9 mouse cellular contexts compared by ENCODE assay signal in genomic region chr13:95326611-95327344, GRCm38 (mm10). TPM values are rescaled to one million over a fixed set of nuclear protein-coding genes. Genes with fewer than 3 reads are reported as not detected.
A peak's percentile ranks its signal among the peaks of the same experiment; 100 is the strongest.
DNase-seq lines count a peak whose midpoint lies in the region; ATAC-seq and TF ChIP-seq lines count a peak whose summit lies in the region.
"Had no signal": no experiment of that assay in that cellular context is flagged by ENCODE, and none has a peak within 500 bp of the region (broad histone marks: within the 10 kb centered on the region; RNA-seq: fewer than 3 reads in every experiment).

No protein-coding gene starts in this region.

- TF ChIP-seq CTCF in heart, adult 2 months (IDR thresholded peaks at IDR 0.05): no peak
- TF ChIP-seq CTCF in stomach, postnatal 0 days (IDR thresholded peaks at IDR 0.05; ENCODE audit: low read depth): no peak

- no peak for TF ChIP-seq POLR2A in heart, adult 2 months (IDR thresholded peaks at IDR 0.05; ENCODE audit: insufficient read depth, low read depth, low read length)

- no peaks in the 10 kb centered on the region for H3K9me3 ChIP-seq in heart, embryonic 16.5 days (replicated peaks; ENCODE audit: control insufficient read depth, low read length)
- H3K9me3 ChIP-seq in liver, embryonic 13.5 days (replicated peaks): no peaks in the 10 kb centered on the region
- no peaks in the 10 kb centered on the region for H3K9me3 ChIP-seq in stomach, postnatal 0 days (ENCODE audit: control insufficient read depth, low read length)

- H3K4me1 ChIP-seq in heart, adult 2 months (ENCODE audit: control insufficient read depth, insufficient read depth, low read length): peaks cover 4% of the 10 kb centered on the region
- H3K4me1 ChIP-seq in heart, embryonic 16.5 days (ENCODE audit: control insufficient read depth, insufficient read depth, low read length): peaks cover 22% of the 10 kb centered on the region
- H3K4me1 ChIP-seq in liver, embryonic 13.5 days (replicated peaks): peaks cover 26% of the 10 kb centered on the region
- H3K4me1 ChIP-seq in stomach, postnatal 0 days (replicated peaks; ENCODE audit: control insufficient read depth, insufficient read depth): peaks cover 4% of the 10 kb centered on the region; the same call in 1 of the 2 replicates

- H3K9ac ChIP-seq in heart, adult 2 months (ENCODE audit: low read depth, low read length): peak overlapping the region; percentile 45
- H3K9ac ChIP-seq in heart, embryonic 16.5 days (ENCODE audit: low read length): peak overlapping the region; percentile 99
- H3K9ac ChIP-seq in liver, embryonic 13.5 days: peak overlapping the region; percentile 52
- peak overlapping the region; percentile 50 for H3K9ac ChIP-seq in stomach, postnatal 0 days (ENCODE audit: low read length)

- DNase-seq in heart, adult 2 months: no peak
- no peak for DNase-seq in heart, postnatal 4 days
- peak; percentile 65 for DNase-seq in NIH3T3 (ENCODE audit: low read depth)
- DNase-seq in liver, embryonic 13.5 days: no peak
- peak; percentile 54 for DNase-seq in stomach, postnatal 0 days (ENCODE audit: low spot score)
- no peak for DNase-seq in right cerebral cortex, adult 2 months (ENCODE audit: low spot score in 2 of 2)

- H3K79me2 ChIP-seq in heart, adult 2 months (replicated peaks; ENCODE audit: control insufficient read depth, insufficient read depth, low read length): peaks cover 3% of the 10 kb centered on the region

- H3K4me2 ChIP-seq in heart, embryonic 16.5 days (ENCODE audit: low read depth, low read length): peak overlapping the region; percentile 85
- peak overlapping the region; percentile 78 for H3K4me2 ChIP-seq in liver, embryonic 13.5 days
- H3K4me2 ChIP-seq in stomach, postnatal 0 days (replicated peaks; ENCODE audit: low read depth): peak overlapping the region; percentile 97

- intact Hi-C loops in heart, adult 2 months (cut with DNase I): no loop called here

- no peak for TF ChIP-seq EP300 in heart, adult 2 months (IDR thresholded peaks at IDR 0.05; ENCODE audit: insufficient read depth, low read depth, low read length)
- no peak for TF ChIP-seq EP300 in stomach, postnatal 0 days (optimal IDR thresholded peaks at IDR 0.05)

- no peaks in the 10 kb centered on the region for H3K36me3 ChIP-seq in heart, adult 2 months (ENCODE audit: control insufficient read depth, insufficient read depth, low read length)
- H3K36me3 ChIP-seq in heart, embryonic 16.5 days (ENCODE audit: control insufficient read depth, insufficient read depth): no peaks in the 10 kb centered on the region
- no peaks in the 10 kb centered on the region for H3K36me3 ChIP-seq in liver, embryonic 13.5 days
- H3K36me3 ChIP-seq in stomach, postnatal 0 days (ENCODE audit: control insufficient read depth, insufficient read depth, low read length): no peaks in the 10 kb centered on the region

- no peaks in the 10 kb centered on the region for H3K27me3 ChIP-seq in heart, adult 2 months (ENCODE audit: control insufficient read depth, insufficient read depth, low read length)
- no peaks in the 10 kb centered on the region for H3K27me3 ChIP-seq in heart, embryonic 16.5 days (ENCODE audit: control insufficient read depth, insufficient read depth, low read length)
- H3K27me3 ChIP-seq in liver, embryonic 13.5 days: peaks cover 19% of the 10 kb centered on the region
- no peaks in the 10 kb centered on the region for H3K27me3 ChIP-seq in stomach, postnatal 0 days (ENCODE audit: control insufficient read depth, insufficient read depth, low read length)

- WGBS in heart, adult 2 months: 29% methylated on average over 21 of the region's 21 CpGs
- 20% methylated on average over 21 of the region's 21 CpGs for WGBS in heart, embryonic 16.5 days
- 32% methylated on average over 21 of the region's 21 CpGs for whole genome bisulfite sequencing in liver, embryonic 13.5 days (ENCODE audit: insufficient replicate concordance)
- WGBS in stomach, postnatal 0 days: 12% methylated on average over 21 of the region's 21 CpGs

- no peak overlapping the region; the same call in 1 of the 2 replicates for H3K27ac ChIP-seq in heart, adult 2 months
- H3K27ac ChIP-seq in heart, embryonic 16.5 days (ENCODE audit: low read length): peak overlapping the region; percentile 98
- no peak overlapping the region; the same call in 1 of the 2 replicates for H3K27ac ChIP-seq in liver, embryonic 13.5 days
- peak overlapping the region; percentile 99 for H3K27ac ChIP-seq in stomach, postnatal 0 days (replicated peaks)

- peak overlapping the region; percentile 89 for H3K4me3 ChIP-seq in heart, adult 2 months
- H3K4me3 ChIP-seq in heart, embryonic 16.5 days (ENCODE audit: low read length): peak overlapping the region; percentile 93
- H3K4me3 ChIP-seq in liver, embryonic 13.5 days (replicated peaks): peak overlapping the region; percentile 67
- H3K4me3 ChIP-seq in stomach, postnatal 0 days (ENCODE audit: low read depth, low read length): peak overlapping the region; percentile 95

- ATAC-seq in heart, embryonic 16.5 days (replicated peaks; ENCODE audit: extremely low read depth, insufficient read depth, low FRiP score): no peak
- no peak for ATAC-seq in liver, embryonic 13.5 days (ENCODE audit: low read depth)
- peak; percentile 44 for ATAC-seq in stomach, postnatal 0 days (ENCODE audit: low FRiP score, low TSS enrichment)
- ATAC-seq in activated CD4-positive, CD25-positive, alpha-beta regulatory T cell, adult 4 months: no peak

RNA-seq across cellular contexts. Expression of gene Zbed3, which starts 3.4 kb away (rescaled TPM):
- 10 to 100 TPM; 14.6 to 15.4 TPM for total RNA-seq in heart, adult 2 months (2021)
- polyA plus RNA-seq in heart, adult 2 months (2012; rRNA removed): 21.0 and 26.6 TPM in 2 replicates
- total RNA-seq in heart, postnatal 4 days (2021): 10 to 100 TPM; 47.5 to 49.6 TPM
- polyA plus RNA-seq in heart, embryonic 16.5 days (2015; fragmentation: Nextera tagmentation; extraction: Ambion mirVana): 50.3 and 53.2 TPM in 2 replicates
- 7.1 and 8.0 TPM in 2 replicates for polyA plus RNA-seq in liver, embryonic 13.5 days (2015; fragmentation: Nextera tagmentation; extraction: Ambion mirVana)
- polyA plus RNA-seq in stomach, postnatal 0 days (2015; fragmentation: Nextera tagmentation; extraction: Ambion mirVana): 24.9 and 25.4 TPM in 2 replicates
- polyA plus RNA-seq in activated CD4-positive, CD25-positive, alpha-beta regulatory T cell, adult 4 months (2017; shearing (Covaris generic)): 1 to 10 TPM; 1.5 to 1.9 TPM
- total RNA-seq: MEL had no signal

RNA-seq across cellular contexts. Expression of gene Aggf1, which starts 48.4 kb away (rescaled TPM):
- total RNA-seq in heart, adult 2 months (2021): 10 to 100 TPM; 21.8 to 24.1 TPM
- 9.3 and 13.9 TPM in 2 replicates for polyA plus RNA-seq in heart, adult 2 months (2012; rRNA removed)
- 10 to 100 TPM; 27.9 to 28.3 TPM for total RNA-seq in heart, postnatal 4 days (2021)
- 23.1 and 24.0 TPM in 2 replicates for polyA plus RNA-seq in heart, embryonic 16.5 days (2015; fragmentation: Nextera tagmentation; extraction: Ambion mirVana)
- polyA plus RNA-seq in liver, embryonic 13.5 days (2015; fragmentation: Nextera tagmentation; extraction: Ambion mirVana): 19.8 and 22.1 TPM in 2 replicates
- 17.6 and 18.5 TPM in 2 replicates for polyA plus RNA-seq in stomach, postnatal 0 days (2015; fragmentation: Nextera tagmentation; extraction: Ambion mirVana)
- polyA plus RNA-seq in activated CD4-positive, CD25-positive, alpha-beta regulatory T cell, adult 4 months (2017; shearing (Covaris generic)): 10 to 100 TPM; 11.3 to 12.4 TPM

Comparison
In these comparisons a context has a peak if more than half of its experiments do, and no peak if none do; other contexts are left out.
1. H3K27ac ChIP-seq: peak in heart, embryonic 16.5 days (single experiment) and stomach, postnatal 0 days (single experiment); none in heart, adult 2 months (single experiment) and liver, embryonic 13.5 days (single experiment).
2. DNase-seq: peak in NIH3T3 (single experiment) and stomach, postnatal 0 days (single experiment); none in heart, adult 2 months (0 of 2), heart, postnatal 4 days (single experiment), liver, embryonic 13.5 days (single experiment) and right cerebral cortex, adult 2 months (0 of 2).
3. H3K9ac ChIP-seq: peak in every context shown above with its lines; median percentile 99 in heart, embryonic 16.5 days; 52 in liver, embryonic 13.5 days; 50 in stomach, postnatal 0 days; 45 in heart, adult 2 months.
4. Peak in every context shown above with its lines, with median percentiles within 50 percentile points of each other: H3K4me3 ChIP-seq and H3K4me2 ChIP-seq.